Mouse (Mus musculus): Measurements from ENCODE around the gene Cnnm3.
"Not testable (repeated sequence)": the region's sequence is repeated elsewhere in the genome, so short reads cannot be mapped to it uniquely, and the experiment has no call there.

Cnnm3 gene

DNA sequence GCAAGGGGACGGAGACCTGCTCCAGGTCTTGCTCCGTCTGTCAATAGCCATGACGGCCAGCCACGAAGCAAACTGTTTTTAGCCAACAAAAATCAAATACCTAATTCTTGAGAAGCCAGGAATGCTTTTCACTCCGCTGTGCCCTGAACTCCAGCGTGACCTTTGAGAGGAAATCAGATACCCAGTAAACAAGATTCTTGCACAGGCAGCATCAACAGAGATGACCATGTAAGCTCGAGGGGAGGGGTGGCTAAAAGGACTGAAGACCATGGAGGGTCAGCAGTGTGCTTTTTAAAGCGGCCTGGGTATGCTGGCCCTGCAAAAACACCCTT lies 24.7 kb downstream of the Cnnm3 start:
- no peak for DNase-seq (ENCODE audit: low spot score)

DNA sequence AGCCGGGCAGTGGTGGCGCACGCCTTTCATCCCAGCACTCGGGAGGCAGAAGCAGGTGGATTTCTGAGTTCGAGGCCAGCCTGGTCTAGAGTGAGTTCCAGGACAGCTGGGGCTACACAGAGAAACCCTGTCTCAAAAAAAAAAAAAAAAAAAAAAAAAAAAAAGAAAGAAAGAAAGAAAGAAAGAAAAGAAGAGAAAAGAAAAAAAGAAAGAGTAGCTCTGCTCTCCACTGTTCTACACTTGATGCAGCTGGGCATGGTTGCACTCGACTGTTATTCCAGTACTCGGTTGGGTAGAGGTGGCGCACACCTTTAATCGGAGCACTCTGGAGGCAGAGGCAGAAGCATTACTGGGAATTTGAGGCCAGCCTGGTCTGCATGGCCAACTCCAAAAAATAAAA lies 25.1 kb downstream of the Cnnm3 start, which contains the start of gene Ankrd23:
Gene Ankrd23, minus strand, starts transcription at position 101 of the 400 bp plus-strand sequence.
- not testable (repeated sequence) for DNase-seq (ENCODE audit: low spot score)

DNA sequence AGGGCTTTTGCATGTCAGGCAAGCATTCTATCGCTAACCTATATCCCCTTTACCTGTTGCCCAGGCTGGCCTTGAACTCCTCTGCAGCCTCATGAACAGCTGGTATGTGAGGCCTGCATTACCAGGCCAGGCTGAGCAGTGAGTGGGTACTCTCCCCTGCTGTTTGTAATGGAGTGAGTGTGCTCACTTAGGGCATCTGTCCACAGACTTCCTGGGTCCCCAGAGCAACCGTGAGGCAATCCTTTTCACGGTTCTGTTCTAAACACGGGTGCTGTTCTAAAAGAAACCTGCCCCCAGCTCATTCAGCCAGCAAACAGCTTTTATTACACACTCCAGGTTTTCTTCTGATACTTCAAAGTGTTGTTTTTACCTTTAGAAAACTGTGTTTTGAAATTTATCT lies 27.1 kb downstream of the Cnnm3 start:
- DNase-seq (ENCODE audit: low spot score): no peak

DNA sequence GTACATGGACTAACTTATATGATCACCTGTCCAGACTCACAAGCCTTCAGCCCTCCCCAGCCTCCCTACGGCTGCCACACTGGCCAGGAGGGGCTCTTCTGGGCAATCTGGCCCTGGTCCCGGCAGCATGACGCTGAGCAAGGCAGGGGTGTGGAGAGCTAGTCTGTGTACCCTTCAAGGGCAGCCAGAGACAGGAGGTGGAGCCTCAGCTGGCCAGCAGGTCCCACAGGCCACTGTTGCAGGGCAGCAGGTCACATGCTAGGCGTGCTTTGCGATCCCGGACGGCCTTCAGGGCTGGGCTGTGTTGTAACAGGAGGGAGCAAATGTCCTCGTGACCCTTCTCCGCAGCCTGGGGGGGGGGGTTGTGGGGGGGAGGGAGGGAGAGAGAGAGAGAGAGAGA lies 27.5 kb downstream of the Cnnm3 start, which contains the start of gene Gm42417:
Gene Gm42417, minus strand, starts transcription at position 244 of the 400 bp plus-strand sequence.
- DNase-seq (ENCODE audit: low spot score): peak; percentile 66

DNA sequence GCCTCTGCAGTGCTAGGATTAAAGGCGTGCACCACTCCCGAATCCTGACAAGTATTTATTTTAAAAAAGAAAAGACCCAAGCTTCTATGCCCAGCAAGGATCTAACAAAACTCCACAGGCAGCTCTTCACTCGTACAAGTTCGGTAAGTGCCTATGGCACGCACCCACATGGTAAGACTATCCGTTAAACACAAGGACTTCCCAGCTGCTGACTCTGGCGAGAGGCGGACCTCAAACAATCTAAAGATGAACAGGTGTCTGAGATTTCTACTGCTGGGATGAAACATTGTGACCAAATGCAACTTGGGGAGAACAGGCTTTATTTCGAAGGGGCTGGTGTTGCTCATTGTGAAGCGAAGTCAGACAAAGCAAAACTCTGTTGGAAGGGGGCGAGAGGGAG lies 28.5 kb downstream of the Cnnm3 start:
- no peak for DNase-seq (ENCODE audit: low spot score)

DNA sequence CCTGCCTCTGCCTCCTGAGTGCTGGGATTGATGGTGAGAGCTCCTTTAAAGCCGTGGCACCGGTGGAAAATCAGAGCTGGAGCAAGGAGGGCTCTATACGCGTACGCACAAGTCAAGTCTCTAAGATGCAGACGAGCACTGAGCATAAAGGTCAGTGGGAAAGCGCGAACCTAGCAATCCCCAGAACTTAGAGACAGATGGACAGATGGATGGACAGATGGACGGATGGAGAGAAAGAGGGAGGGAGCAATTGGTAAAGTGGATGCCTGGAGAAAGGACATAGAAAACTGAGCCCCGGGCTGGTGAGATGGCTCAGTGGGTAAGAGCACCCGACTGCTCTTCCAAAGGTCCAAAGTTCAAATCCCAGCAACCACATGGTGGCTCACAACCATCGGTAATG lies 29.1 kb downstream of the Cnnm3 start:
- DNase-seq (ENCODE audit: low spot score): no peak

DNA sequence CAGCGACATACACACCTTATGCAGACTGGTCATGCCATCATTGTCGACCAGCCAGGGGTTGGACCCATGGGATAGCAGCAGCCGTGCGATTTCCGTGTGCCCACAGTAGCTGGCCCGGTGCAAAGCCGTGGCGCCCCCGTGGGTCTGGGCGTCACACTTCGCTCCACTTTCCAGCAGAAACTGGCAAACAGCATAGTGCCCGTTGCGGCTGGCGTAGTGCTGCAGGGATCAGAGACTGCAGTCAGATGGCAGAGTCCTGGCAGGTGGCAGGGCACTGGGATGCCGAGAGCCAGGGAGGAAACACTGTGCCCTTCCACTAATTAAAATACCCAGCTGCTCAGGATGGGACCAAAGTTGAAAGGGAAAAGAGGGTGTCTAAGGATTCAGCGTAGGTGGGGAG lies 30.2 kb downstream of the Cnnm3 start:
- no peak for DNase-seq (ENCODE audit: low spot score)

DNA sequence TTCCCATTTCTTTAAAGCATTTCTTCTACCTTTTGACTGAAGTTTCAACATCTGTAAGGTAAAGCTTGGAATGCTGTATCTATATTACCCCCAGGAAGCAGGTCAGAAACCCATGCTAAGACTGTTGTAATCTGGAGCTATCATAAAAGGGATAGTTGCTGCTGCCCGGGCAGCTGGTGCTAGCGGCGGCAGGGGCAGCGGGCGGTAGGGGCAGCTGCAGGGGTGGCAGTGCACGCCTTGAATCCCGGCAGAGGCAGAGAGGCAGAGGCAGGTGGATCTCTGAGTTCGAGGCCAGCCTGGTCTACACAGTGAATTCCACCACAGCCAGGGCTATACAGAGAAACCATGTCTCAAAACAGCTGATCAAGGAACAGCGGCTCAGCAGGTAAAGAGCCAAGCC lies 31.3 kb downstream of the Cnnm3 start:
- DNase-seq (ENCODE audit: low spot score): no peak

DNA sequence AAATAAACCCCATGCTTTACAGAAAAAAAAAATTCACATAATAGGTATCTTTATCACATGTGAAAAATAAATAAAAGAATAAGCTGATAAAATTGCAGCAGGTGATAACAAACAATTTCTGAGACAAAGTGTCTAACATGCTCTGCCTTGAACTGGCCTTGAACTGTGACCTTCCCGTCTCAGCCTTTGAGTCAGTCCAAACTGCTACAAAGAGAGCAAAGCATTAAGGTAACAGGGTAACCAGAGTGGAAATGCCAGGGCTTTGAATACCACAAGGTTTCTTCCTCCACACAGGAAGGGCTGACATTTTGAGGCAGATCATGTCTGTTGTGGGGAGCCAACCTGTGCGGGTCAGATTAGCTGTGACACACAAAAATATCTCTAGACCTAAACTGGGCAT lies 33.7 kb downstream of the Cnnm3 start:
- DNase-seq (ENCODE audit: low spot score): no peak

DNA sequence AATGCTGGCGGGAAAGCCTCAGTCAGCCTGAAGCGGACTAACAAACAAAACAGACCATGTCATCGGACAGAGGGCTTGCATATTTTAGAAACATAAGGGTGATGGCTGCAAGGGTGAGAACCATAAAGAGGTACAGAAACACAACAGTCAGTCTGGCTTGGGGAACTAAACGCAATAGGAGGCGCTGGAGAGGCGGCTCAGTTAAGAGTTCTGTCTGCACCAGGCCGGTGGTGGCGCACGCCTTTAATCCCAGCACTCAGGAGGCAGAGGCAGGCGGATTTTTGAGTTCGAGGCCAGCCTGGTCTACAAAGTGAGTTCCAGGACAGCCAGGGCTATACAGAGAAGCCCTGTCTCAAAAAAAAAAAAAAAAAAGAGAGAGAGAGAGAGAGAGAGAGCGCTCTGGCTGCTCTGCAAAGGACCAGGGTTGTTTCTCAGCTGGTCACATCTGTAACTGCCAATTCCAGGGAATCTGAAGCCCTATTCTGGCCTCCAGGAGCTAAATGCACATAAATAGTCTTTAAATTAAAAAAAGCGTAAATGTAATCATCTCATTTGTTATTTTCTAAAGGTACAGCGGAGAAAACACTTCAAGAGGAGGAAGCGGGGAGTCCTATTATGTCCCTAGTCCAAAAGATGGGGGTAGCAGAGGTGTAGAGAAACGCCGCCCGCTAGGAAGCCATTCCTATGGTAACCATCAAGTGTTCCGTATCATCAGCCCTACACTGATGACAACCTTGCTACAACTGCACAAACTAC lies 34.4 kb downstream of the Cnnm3 start:
- DNase-seq (ENCODE audit: low spot score): peak; percentile 36

DNA sequence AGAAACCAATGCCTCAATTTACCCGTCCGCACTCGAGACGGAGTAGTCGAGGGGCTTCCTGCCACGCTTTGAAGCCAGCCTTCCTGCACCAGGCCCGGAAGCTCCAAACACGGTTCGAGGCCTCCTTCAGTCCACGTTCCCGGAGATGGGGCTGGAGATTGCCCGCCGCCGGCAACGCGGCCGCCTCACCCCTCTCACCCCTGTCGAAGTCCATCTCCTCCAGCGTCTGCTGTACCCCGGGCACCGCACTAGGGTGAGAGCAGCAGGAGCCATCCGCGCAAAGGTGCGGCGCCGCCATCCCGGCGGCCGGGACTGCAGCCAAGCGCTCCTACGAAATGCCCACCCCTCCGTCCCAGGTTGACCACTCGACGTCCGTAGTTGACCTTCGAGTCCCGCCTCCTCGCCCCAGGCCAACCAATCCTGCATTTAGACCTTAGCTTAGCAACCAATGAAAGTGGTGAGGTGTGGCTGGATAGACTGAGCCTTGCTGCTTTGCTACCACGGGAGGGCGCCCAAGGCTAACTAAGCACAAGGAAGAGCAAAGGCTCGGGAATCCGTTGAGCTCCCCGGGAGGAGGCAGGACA lies 35.3 kb downstream of the Cnnm3 start, which contains the start of gene Ankrd39:
Gene Ankrd39, minus strand, starts transcription at position 558 of the 584 bp plus-strand sequence.
- peak; percentile 99 for DNase-seq (ENCODE audit: low spot score)

DNA sequence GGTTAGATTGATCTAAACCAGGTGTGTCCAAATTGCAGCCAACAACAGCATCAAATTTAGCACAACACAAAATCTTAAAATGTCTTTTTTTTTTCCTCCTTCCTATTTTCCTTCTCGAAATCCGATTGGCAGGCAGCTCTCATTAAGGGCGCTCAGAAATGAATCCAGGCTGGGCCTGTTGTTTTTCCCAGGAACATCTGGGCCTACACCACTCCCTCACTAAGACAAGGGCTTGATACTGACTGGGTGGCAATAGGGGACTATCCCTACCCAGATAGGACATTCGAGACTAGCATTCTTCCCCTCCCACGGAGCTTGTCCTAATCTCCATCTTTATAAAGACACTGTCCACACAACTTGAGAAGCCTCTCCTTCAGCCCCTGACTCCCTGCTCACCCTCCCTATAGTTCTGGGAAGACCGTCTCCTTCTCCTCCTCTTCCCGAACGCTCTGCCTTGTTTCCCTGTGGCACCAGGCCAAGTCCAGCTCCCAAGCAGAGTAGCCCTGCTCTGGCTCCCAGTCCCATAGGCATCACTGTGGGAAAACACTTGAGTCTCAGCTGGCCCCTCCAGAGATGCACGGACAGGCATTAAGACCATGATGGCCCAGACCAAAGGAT lies 36.4 kb downstream of the Cnnm3 start:
- no peak for DNase-seq (ENCODE audit: low spot score)

DNA sequence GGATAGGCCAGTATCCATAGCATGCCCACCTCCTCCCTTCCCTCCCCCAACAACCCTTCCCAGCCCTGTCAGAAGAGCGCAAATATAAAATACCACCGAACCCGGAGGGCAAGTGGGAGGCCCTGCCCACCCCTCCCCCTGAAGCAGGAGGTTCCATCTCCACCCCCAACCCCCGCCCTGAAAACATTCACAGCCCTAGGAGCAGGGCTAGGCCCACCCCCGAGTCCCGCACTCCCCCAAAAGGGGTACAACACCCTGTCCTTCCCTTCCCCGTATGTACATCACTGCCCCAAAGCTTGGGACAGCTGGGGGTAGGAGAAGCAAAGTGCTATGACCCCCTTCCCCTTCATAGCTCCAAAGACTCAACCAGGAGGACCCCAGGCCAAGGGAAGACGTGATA lies 37.1 kb downstream of the Cnnm3 start:
- no peak for DNase-seq (ENCODE audit: low spot score)

DNA sequence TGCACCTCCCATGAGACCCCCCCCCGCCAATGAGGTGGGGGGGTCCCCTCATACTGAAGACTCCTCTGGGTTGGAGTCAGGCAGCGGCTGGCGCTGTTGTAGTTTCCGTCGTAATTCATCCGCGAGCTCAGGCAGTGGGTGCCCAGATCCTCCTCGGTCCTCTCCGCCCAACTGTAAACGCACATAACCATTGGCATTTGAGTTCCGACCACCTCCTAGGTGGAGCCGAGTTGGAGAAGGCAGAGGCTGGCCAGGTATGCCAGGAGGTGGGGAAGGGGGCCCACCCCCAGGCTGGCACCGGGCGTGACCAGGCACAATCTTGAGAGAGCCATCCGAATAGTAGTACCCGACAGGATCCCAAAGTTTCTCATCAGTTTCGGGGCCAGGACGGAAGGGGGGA lies 37.8 kb downstream of the Cnnm3 start:
- no peak for DNase-seq (ENCODE audit: low spot score)

DNA sequence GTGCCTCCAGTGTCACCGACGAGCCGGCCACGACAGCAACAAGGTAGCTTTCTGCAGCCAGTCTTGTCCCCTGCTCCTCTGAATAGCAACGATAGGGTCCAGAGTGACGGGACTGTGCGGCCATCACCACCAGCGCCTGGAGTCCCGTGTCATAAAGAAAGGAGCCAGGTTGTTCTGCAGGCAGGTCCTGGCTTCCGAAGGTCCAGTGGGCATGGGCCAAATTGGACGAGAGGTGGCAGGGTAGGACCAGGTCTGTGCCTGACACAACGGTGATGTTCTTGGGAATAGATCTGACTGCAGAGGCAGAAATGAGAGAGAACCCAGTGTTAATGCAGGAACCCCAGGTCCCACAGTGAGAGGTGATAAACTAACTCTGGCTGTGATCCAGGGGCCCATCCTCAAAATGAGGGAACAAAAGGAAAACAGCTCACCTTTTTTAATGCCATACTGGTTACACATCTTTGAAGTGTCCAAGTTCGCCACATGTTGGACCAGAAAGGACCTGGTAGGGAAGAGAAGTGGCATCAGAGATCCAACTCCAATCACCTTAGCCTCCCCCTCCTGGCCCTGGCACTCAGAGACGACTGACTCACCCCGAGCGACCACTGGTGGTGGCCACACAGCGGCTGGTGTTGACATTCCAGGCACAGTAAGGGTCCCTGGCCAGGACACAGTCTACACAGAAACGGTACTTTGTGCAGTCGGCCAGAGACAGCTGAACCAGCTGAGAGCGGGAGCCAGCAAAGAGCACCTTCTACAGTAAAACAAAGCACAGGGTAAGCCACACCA lies 38.6 kb downstream of the Cnnm3 start:
- no peak for DNase-seq (ENCODE audit: low spot score)

DNA sequence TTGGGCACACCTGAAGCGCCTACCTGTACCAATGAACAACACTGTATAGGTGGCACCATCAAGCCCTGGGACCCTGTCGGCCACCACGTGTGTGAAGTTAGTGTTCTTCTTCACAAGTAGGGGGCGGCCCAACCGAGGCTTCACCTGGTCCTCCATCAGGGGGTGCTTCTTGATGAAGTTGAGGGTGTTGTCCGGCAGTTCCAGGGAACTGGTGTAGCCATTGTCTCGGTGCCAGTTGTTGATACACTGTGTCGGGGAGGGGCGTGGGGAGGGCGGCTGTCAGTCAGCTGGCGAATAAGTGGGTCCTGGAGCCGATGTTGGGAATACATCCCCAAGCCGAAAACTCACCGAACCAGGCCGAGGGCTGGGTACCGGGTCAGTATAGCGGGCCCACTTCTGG lies 40.2 kb downstream of the Cnnm3 start:
- no peak for DNase-seq (ENCODE audit: low spot score)

DNA sequence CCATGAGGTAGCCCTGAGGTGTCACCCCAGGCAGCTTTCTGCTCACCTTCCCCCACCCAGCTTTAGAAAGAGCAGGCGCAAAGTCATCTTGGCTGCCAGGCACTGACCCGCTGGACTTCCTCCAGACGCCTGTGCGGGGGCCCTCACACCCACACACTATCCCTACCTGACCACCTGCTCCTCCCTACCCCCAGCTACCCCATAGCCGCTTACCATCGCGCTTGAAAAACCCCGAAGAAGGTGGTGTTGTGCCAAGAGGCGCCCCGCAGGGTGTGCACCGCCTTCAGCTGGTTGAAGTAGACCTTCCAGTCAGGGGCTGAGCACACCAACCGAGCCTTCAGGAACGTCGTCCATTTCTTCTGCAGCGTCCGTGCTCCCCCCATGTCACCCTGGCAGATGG lies 40.8 kb downstream of the Cnnm3 start:
- DNase-seq (ENCODE audit: low spot score): no peak

DNA sequence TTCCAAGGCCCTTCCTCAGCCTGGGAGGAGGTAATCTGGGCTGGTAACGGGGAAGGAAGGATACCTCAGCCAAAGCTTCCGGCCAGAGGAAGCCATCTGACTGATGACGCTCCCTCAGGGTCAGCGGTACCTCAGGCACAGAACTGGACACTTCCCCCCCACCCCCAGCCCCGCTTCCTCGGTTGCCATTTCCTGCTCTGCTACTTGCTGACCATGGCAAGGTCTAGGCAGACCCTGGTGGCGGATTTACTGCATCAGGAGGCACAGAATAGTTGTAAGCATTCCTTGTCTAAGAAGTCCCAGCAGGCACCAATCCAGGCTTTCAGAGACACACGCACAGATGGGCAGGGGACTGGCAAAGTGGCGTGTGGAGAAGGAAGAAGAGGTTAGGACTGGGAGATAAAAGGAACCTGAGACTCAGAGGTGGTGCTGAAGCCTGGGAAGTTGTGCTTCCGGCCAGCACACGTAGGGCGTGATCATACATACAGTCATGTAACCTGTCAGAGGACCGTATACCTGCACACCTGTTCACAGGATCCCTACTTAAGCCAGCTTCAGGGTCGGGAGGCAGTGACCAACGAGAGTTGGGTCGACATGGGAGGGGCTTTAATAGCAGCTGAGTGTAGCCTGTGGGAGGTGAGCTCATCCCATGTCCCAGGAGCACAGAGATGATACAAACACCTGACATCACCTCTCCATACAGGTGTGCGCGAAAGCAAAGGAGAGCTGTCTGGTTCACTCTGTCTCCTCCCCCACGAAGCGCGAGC lies 43.1 kb downstream of the Cnnm3 start:
- no peak for DNase-seq (ENCODE audit: low spot score)

DNA sequence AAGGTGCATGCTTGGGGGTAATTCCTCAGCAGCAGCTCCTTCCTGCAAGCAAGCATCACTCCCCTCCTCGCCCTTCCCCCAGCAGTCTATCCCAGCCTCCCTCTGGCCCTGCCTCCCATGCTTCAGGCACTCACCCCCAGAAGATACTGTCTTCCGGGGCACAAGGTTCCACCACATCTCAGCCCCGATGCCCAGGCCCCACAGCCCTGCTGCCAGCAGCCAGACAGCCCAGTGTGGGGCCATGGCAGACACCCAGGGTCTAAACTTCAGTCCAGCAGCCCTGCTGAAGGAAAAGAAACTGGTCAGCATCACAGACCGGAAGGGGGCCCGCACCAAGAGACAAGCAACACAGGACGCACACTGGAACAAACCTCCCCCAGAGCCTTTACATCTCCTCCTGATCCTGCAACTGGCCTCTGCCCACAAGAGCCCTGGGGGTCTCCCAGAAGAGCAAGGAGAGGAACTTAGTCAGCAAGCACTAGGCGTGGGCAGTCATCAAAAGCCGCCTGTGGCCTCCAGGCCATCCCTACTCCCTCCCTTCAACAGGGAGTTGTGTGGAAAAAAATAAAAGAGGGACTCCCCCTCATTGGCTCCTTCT lies 44.2 kb downstream of the Cnnm3 start:
- DNase-seq (ENCODE audit: low spot score): peak; percentile 39

DNA sequence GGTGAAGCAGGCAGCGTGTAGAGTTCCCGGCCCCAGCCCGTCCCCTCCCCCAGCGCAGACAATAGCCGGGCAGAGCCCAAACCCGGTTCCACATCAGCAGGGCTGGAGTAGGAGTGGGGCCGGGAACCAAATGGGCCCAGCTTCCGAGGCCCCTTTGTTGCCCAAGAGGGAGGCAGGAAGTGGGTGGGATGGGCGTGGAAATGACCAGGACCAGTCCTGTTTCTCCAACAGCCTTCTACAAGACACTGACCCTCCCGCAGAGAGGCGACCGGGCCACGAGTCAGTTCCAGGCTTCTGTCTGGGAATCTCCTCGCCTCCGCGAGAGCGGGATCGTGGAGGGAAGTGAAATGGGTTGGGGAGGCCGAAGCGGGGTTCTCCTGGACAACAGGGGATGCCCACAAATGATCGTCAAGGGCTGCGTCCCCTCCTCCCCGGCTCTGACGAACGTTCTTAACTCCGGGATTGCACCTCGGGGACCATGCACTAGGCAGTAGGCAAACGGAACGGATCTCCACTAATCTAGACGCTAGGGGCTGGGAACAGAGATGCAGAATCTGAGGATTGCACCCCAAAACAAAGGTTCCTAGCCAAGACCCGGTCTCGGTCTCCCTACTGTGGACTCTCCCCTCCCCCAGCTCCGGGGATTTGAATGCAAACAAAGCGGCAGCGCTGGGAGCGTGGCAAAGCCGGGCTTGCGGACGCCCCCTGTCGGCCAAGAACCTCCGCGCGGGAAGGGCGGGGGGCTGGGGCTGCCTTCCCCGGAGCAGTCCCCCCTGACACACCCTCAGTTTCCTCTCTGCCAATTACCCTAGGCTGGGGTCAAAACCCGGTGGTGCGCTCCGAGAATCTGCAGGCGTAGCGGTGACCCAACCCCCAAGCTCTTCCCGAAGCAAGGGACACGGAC lies 45.1 kb downstream of the Cnnm3 start:
- peak; percentile 93 for DNase-seq (ENCODE audit: low spot score)
